Mouse (Mus musculus): Measurements from ENCODE around the gene Sema4c.

DNA sequence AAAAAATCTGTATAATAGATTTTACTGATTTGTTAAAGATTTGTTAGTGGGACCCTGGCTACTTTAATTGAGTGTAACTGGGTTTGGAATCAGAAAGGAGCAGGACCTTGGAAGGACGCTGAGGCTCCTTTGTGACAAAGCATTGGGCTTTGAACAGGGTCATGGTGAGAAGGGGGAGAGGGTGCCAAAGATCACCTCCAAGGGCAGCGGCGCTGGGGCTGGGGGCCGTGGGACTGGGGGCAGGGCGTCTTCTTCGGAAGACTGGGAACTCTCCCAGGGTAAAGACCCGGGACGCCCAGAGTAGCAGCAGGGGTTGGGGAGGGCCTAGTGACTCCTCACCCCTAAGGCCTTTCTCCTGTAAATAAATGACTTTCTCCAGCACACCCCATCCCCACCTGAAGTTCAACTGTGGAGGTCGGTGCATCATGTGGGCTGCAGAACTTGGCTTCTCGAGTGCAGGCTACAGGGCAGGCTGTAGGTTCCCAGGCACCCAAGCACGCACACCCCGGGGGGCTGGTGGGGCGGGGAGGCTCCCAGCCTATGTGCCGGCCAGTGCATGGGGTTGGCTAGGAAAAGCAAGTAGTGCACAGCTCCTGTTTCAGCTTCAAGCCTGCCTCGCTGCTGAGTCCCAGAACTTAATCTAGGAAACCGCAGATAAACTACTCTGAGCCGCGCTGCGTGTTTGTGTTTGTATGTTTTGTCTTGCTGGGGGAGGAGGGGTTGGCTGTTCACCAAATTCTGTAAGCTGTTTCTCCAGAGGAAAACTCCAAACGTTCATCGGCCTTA, 9.9 kb upstream of the Sema4c start:
- no peak for TF ChIP-seq MYC (IDR thresholded peaks at IDR 0.05; ENCODE audit: low read depth, low read length)
- TF ChIP-seq POLR2A (IDR thresholded peaks at IDR 0.05; ENCODE audit: control insufficient read depth in 1 of 2, insufficient read depth in 1 of 2, low read depth in 1 of 2, low read length in 2 of 2, poor library complexity in 1 of 2), result no peak
- no peak for TF ChIP-seq ZKSCAN1 (IDR thresholded peaks at IDR 0.05; ENCODE audit: low read depth, low read length)
- no peak for TF ChIP-seq MEF2A (IDR thresholded peaks at IDR 0.05; ENCODE audit: extremely low read depth, insufficient replicate concordance, low read depth, low read length, poor library complexity, severe bottlenecking)
- TF ChIP-seq CHD2 (IDR thresholded peaks at IDR 0.05; ENCODE audit: low read length), result no peak
- TF ChIP-seq KAT2A (conservative IDR thresholded peaks at IDR 0.05; ENCODE audit: low read depth, low read length), result no peak
- TF ChIP-seq ZMIZ1 (IDR thresholded peaks at IDR 0.05; ENCODE audit: low read depth, low read length), result no peak
- TF ChIP-seq GATA1 (IDR thresholded peaks at IDR 0.05; ENCODE audit: low read depth, low read length), result no peak
- TF ChIP-seq BHLHE40 (IDR thresholded peaks at IDR 0.05; ENCODE audit: borderline replicate concordance, low read depth, low read length), result no peak
- no peak for TF ChIP-seq CTCF (IDR thresholded peaks at IDR 0.05 in 2 of 3, conservative IDR thresholded peaks at IDR 0.05 in 1 of 3; ENCODE audit: control insufficient read depth in 1 of 3, insufficient read depth in 1 of 3, low read depth in 2 of 3, low read length in 3 of 3, poor library complexity in 1 of 3, severe bottlenecking in 1 of 3)
